Comparison of ENCODE assay signal across 31 mouse cellular contexts in the genomic region with DNA sequence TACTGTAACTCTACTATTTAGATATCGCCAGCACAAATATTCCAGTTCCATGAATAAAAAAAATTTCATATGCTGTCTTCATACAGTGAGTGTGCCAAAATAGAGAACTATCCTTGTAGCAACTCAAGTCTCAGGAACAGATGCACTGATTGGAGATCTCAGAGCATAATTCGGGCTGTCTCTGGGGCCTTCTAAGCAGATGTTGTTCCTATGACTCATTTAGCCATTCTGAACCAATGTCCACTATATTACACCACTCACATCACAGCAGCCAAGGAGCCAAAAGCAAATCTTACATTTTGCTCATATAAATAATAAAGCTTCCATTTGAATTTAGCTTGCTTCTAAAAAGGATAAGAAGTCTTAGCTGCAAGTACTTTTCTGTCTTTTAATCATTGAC. TPM values are rescaled to one million over a fixed set of nuclear protein-coding genes. Genes with fewer than 3 reads are reported as not detected.
DNase-seq lines count a peak whose midpoint lies in the region; ATAC-seq and TF ChIP-seq lines count a peak whose summit lies in the region.
"Had no signal": no experiment of that assay in that cellular context is flagged by ENCODE, and none has a peak within 500 bp of the region (broad histone marks: within the 10 kb centered on the region; RNA-seq: fewer than 3 reads in every experiment).

No protein-coding gene starts in this region.

- H3K9ac ChIP-seq in embryonic facial prominence, embryonic 14.5 days (ENCODE audit: low read depth, low read length) = no peak overlapping the region
- no peak overlapping the region for H3K9ac ChIP-seq in heart, embryonic 12.5 days
- H3K9ac ChIP-seq in lung, postnatal 0 days (replicated peaks; ENCODE audit: low read depth) = no peak overlapping the region
- H3K9ac ChIP-seq: embryonic facial prominence, embryonic 12.5 days; forebrain, embryonic 12.5 days; forebrain, postnatal 0 days; hindbrain, embryonic 14.5 days; limb, embryonic 12.5 days; neural tube, embryonic 15.5 days; stomach, embryonic 15.5 days had no signal

- TF ChIP-seq CTCF in lung, postnatal 0 days (IDR thresholded peaks at IDR 0.05) = no peak

- no peaks in the 10 kb centered on the region for H3K36me3 ChIP-seq in embryonic facial prominence, embryonic 14.5 days (ENCODE audit: control insufficient read depth, insufficient read depth, low read length)
- peaks cover 4% of the 10 kb centered on the region; the same call in 1 of the 2 replicates for H3K36me3 ChIP-seq in embryonic facial prominence, embryonic 10.5 days (replicated peaks)
- H3K36me3 ChIP-seq in heart, embryonic 12.5 days = 0 out of 2 replicates have a peak, but pooled peaks cover 3% of the 10 kb centered on the region
- H3K36me3 ChIP-seq in lung, postnatal 0 days (ENCODE audit: insufficient read depth, low read length) = no peaks in the 10 kb centered on the region
- H3K36me3 ChIP-seq: embryonic facial prominence, embryonic 12.5 days; forebrain, embryonic 12.5 days; limb, embryonic 12.5 days; neural tube, embryonic 15.5 days; stomach, embryonic 15.5 days had no signal

- WGBS in embryonic facial prominence, embryonic 14.5 days = 86% methylated on average over 2 of the region's 2 CpGs
- 94% methylated on average over 2 of the region's 2 CpGs for WGBS in embryonic facial prominence, embryonic 10.5 days
- 90% methylated on average over 2 of the region's 2 CpGs for WGBS in heart, embryonic 12.5 days
- 90% methylated on average over 2 of the region's 2 CpGs for WGBS in lung, postnatal 0 days

- peak; percentile 20 for DNase-seq in embryonic facial prominence, embryonic 14.5 days (ENCODE audit: low spot score)
- no peak for DNase-seq in embryonic facial prominence, embryonic 10.5 days (ENCODE audit: low spot score)
- peak; percentile 14 to 47 for DNase-seq in heart, adult 18-20 months
- DNase-seq in lung, postnatal 0 days (ENCODE audit: low spot score) = peak; percentile 7
- DNase-seq in lung, postnatal 10 days = no peak
- peak; percentile 56 for DNase-seq in skeletal muscle tissue, adult 2 months (ENCODE audit: low read depth, low spot score)
- no peak for DNase-seq in urinary bladder, postnatal 36 days (ENCODE audit: low spot score in 2 of 2)
- DNase-seq: adrenal gland, adult 8-10 months; cerebellum, adult 9-10 months; cerebellum, postnatal 36 days; forebrain, postnatal 0 days; kidney, adult 9 months; kidney, postnatal 10 days; layer of hippocampus, postnatal 36 days; midbrain, embryonic 14.5 days; retina, postnatal 1 day; right cerebral cortex, postnatal 14 days; thymus, postnatal 14 days had no signal

- no peaks in the 10 kb centered on the region for H3K9me3 ChIP-seq in embryonic facial prominence, embryonic 14.5 days (ENCODE audit: control insufficient read depth, low read length)
- no peaks in the 10 kb centered on the region for H3K9me3 ChIP-seq in embryonic facial prominence, embryonic 10.5 days
- H3K9me3 ChIP-seq in heart, embryonic 12.5 days (replicated peaks) = no peaks in the 10 kb centered on the region
- H3K9me3 ChIP-seq in lung, postnatal 0 days (ENCODE audit: low read length) = no peaks in the 10 kb centered on the region
- H3K9me3 ChIP-seq: embryonic facial prominence, embryonic 12.5 days; forebrain, embryonic 12.5 days; limb, embryonic 12.5 days; neural tube, embryonic 15.5 days; stomach, embryonic 15.5 days had no signal

- no peaks in the 10 kb centered on the region for H3K4me1 ChIP-seq in embryonic facial prominence, embryonic 14.5 days (ENCODE audit: control insufficient read depth, insufficient read depth, low read length)
- no peaks in the 10 kb centered on the region for H3K4me1 ChIP-seq in embryonic facial prominence, embryonic 10.5 days
- H3K4me1 ChIP-seq in heart, embryonic 12.5 days (replicated peaks) = peaks cover 3% of the 10 kb centered on the region; the same call in 1 of the 2 replicates
- no peaks in the 10 kb centered on the region for H3K4me1 ChIP-seq in lung, postnatal 0 days (ENCODE audit: insufficient read depth, low read depth, low read length)
- H3K4me1 ChIP-seq: embryonic facial prominence, embryonic 12.5 days; forebrain, embryonic 12.5 days; neural tube, embryonic 15.5 days; stomach, embryonic 15.5 days had no signal

- TF ChIP-seq EP300 in lung, postnatal 0 days (IDR thresholded peaks at IDR 0.05) = no peak

- no peak overlapping the region for H3K4me3 ChIP-seq in embryonic facial prominence, embryonic 14.5 days (ENCODE audit: low read depth, low read length)
- H3K4me3 ChIP-seq in embryonic facial prominence, embryonic 10.5 days = no peak overlapping the region
- no peak overlapping the region for H3K4me3 ChIP-seq in heart, embryonic 12.5 days
- H3K4me3 ChIP-seq in lung, postnatal 0 days (ENCODE audit: low read depth, low read length) = no peak overlapping the region
- H3K4me3 ChIP-seq: embryonic facial prominence, embryonic 12.5 days; erythroblast, embryonic 14.5 days; forebrain, embryonic 12.5 days; limb, embryonic 12.5 days; neural tube, embryonic 15.5 days; stomach, embryonic 15.5 days had no signal

- H3K27me3 ChIP-seq in embryonic facial prominence, embryonic 14.5 days (replicated peaks; ENCODE audit: control insufficient read depth, insufficient read depth, low read length) = no peaks in the 10 kb centered on the region
- H3K27me3 ChIP-seq in embryonic facial prominence, embryonic 10.5 days (replicated peaks; ENCODE audit: low read depth, poor library complexity, severe bottlenecking) = no peaks in the 10 kb centered on the region
- no peaks in the 10 kb centered on the region for H3K27me3 ChIP-seq in heart, embryonic 12.5 days (replicated peaks)
- H3K27me3 ChIP-seq in lung, postnatal 0 days (replicated peaks; ENCODE audit: insufficient read depth, low read length) = no peaks in the 10 kb centered on the region
- H3K27me3 ChIP-seq: embryonic facial prominence, embryonic 12.5 days; forebrain, embryonic 12.5 days; limb, embryonic 12.5 days; neural tube, embryonic 15.5 days; stomach, embryonic 15.5 days had no signal

- no peak for ATAC-seq in embryonic facial prominence, embryonic 14.5 days (ENCODE audit: low read depth)
- no peak for ATAC-seq in heart, embryonic 12.5 days (ENCODE audit: insufficient number of reproducible peaks, low FRiP score)
- ATAC-seq in lung, postnatal 0 days = no peak
- ATAC-seq: activated CD4-positive, CD25-positive, alpha-beta regulatory T cell, adult 4 months; CD4-positive, CD25-positive, alpha-beta regulatory T cell, adult 4 months; forebrain, postnatal 0 days; intestine, postnatal 0 days had no signal

- no peak overlapping the region for H3K27ac ChIP-seq in embryonic facial prominence, embryonic 14.5 days (replicated peaks; ENCODE audit: low read depth, low read length)
- no peak overlapping the region for H3K27ac ChIP-seq in embryonic facial prominence, embryonic 10.5 days (replicated peaks)
- no peak overlapping the region for H3K27ac ChIP-seq in heart, embryonic 12.5 days (ENCODE audit: poor library complexity, severe bottlenecking)
- H3K27ac ChIP-seq in lung, postnatal 0 days (ENCODE audit: low read length) = no peak overlapping the region
- H3K27ac ChIP-seq: embryonic facial prominence, embryonic 12.5 days; forebrain, embryonic 12.5 days; hindbrain, embryonic 14.5 days; limb, embryonic 12.5 days; macrophage; neural tube, embryonic 15.5 days; stomach, embryonic 15.5 days had no signal

- no peak overlapping the region for H3K4me2 ChIP-seq in embryonic facial prominence, embryonic 14.5 days (ENCODE audit: low read depth, low read length)
- no peak overlapping the region for H3K4me2 ChIP-seq in heart, embryonic 12.5 days
- no peak overlapping the region for H3K4me2 ChIP-seq in lung, postnatal 0 days (replicated peaks; ENCODE audit: low read depth, low read length)
- H3K4me2 ChIP-seq: embryonic facial prominence, embryonic 12.5 days; forebrain, embryonic 12.5 days; hindbrain, embryonic 14.5 days; limb, embryonic 12.5 days; liver, embryonic 11.5 days; neural tube, embryonic 15.5 days; stomach, embryonic 15.5 days had no signal

RNA-seq across cellular contexts. Expression of a gene that starts 30.2 kb away (rescaled TPM):
- 90.7 and 98.7 TPM in 2 replicates for polyA plus RNA-seq in embryonic facial prominence, embryonic 14.5 days (2014; fragmentation: Nextera tagmentation; extraction: Ambion mirVana)
- polyA plus RNA-seq in embryonic facial prominence, embryonic 10.5 days (2016; fragmentation: Nextera tagmentation; extraction: Ambion mirVana) = 100 and 101 TPM in 2 replicates
- total RNA-seq in heart, adult 18-20 months (2021) = 10 to 100 TPM; 41.5 to 41.9 TPM
- polyA plus RNA-seq in heart, embryonic 12.5 days (2016; fragmentation: Nextera tagmentation; extraction: Ambion mirVana) = 72.0 and 74.4 TPM in 2 replicates
- 30.4 and 30.6 TPM in 2 replicates for polyA plus RNA-seq in lung, postnatal 0 days (2015; fragmentation: Nextera tagmentation; extraction: Ambion mirVana)

Comparison
In these comparisons a context has a peak if more than half of its experiments do, and no peak if none do; other contexts are left out.
1. DNase-seq: peak in embryonic facial prominence, embryonic 14.5 days (single experiment), heart, adult 18-20 months (2 of 2), lung, postnatal 0 days (single experiment) and skeletal muscle tissue, adult 2 months (single experiment); none in embryonic facial prominence, embryonic 10.5 days (single experiment), lung, postnatal 10 days (single experiment) and urinary bladder, postnatal 36 days (0 of 2).